Mouse (Mus musculus) cerebellum, adult 9-11 months (tissue): ENCODE data around the gene Nop53.

ENCODE experiments used
- DNase-seq: peaks from one replicate; pipeline ENCODE4 v3.0.0; 2022

Nop53 gene

GRCm38 (mm10) chr7:15955509-15955908 lies 9.6 kb upstream of the Nop53 start:
- no peak for DNase-seq

DNA sequence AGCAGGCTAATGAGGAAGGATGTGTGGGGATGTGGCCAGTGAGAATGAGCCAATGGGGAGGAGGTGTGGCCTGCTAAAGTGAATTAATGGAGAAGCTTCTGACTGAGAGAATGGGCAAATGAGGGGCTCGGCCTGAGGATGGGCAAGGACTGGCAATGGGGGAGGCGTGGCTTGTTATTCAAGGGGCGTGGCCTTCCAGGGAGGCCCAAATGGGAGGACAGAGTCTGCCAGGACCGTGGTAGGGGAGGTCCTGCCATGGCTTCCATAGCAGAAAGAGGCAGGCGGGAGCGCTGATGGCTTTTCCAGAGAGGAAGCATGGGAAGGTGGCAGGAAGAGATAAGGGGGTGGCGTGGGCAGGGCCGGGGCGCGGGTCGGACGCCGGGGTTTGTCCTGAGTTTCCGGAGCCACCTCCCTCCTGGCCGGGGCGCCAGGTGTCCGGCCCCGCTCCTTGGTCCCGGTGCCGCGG lies 9.1 kb upstream of the Nop53 start:
- DNase-seq, result no peak

- DNase-seq, result no peak
Measured at GRCm38 (mm10) chr7:15954436-15954835, 8.6 kb upstream of the Nop53 start.

DNA sequence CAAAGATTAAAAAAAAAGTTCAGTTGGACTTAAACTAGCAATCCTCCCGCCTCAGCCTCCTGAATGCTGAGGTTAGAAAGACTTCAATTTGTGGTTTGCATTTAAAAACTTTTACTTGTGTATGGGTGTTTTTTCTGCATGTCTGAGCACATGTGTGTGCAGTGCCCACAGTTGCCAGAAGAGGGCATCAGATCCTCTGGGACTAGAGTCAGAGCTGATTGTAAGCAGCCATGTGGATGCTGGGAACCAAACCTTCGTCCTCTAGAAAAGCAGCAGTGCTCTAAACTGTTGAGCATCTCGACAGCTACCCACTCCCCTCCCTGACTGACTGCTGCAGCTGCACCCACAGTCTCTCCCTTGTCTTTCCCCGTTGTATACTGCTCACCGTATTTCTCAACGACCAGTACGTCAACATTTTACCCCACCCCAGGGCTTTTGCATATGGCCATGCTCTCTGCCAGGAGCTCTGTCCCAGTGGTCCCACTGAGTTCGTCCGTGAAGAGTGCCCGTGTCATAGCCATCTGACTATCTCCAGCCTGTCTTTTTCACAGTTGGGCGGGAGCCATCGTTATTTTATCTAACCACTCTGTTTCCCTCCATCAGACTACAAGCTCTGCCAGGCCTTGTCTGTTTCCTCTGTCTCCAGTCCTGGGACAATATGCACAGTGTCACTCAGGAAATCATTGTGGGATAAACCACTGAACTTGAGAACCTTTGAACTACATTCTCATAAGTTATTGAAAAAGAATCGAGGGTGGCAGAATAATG lies 7.6 kb upstream of the Nop53 start:
- no peak for DNase-seq

GRCm38 (mm10) chr7:15952416-15952815 lies 6.5 kb upstream of the Nop53 start:
- DNase-seq, result no peak

DNA sequence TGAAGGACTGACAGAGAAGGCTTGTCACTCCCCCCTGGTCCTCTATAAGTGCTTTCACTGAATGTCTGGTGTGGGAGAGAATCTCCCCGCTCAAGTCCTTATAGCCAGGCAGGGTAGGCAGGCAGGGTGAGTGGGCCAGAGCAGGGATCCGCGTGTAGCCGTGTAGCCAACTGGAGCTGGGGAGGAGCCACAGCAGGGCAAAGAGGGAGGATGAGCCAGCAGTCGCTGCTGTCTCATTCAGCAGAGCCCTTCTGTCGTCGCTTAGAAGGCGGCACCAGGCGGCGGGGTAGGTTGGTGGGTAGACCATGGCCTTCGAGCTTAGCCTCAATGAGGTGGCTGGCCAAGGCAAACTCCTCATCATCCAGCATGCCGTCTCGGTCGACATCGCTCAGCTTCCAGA lies 4.1 kb upstream of the Nop53 start:
- no peak for DNase-seq

DNA sequence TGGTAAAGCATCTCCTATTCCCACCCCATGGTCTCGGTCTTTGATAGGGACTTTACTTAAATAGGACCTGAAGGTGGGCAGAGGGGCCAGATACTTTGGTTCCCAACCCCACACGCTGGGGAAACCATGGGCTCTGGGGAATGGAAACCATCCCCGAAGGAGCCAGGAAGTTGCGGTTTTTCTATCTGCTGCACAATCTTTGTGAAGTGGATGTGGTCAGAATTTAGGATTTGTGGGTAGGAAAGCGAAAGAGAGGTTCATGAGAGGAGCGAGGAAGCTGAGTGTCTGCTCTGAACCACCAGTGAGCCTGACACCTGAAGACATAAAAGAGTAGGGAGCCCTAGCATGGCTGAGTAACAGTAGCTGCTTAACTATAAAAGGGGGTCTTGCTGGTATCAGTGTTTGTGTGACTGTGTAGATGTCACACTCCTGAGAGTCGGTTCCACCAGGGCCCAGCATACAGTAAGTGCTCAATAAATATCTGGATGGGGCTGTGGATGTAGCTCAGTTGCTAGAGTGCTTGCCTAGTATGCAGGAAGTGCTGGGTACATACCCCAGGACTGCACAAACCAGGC lies 3.4 kb upstream of the Nop53 start:
- no peak for DNase-seq

DNA sequence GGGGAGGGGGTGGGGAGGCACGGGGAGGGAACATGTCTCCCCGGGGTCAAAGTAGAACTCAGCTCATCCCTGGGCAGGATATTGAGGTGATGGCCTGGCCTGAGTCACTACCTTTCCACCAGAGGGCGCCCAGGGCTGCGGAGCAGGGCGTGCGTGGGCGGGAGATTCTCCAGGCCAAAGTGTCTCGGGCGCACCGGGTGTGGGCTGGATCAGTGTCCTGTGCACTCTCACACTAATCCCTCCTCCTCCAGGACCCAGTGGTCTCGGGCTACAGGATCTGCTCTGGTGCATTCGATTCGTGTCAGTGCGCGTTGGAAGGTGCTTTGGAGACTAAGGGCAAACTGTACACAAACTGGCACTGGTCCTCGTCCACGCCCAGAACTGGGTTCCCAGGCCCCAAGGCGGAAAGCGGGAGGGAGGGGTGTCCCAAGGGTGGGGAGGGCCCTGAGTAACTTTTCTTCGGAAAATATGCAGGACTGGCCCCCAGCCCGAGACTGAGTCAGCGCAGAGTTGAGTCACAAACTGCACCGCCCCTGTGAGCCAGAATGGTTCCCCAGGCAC lies 2.6 kb upstream of the Nop53 start:
- peak; percentile 85 for DNase-seq

GRCm38 (mm10) chr7:15947653-15948260 lies 1.9 kb upstream of the Nop53 start:
- no peak for DNase-seq

DNA sequence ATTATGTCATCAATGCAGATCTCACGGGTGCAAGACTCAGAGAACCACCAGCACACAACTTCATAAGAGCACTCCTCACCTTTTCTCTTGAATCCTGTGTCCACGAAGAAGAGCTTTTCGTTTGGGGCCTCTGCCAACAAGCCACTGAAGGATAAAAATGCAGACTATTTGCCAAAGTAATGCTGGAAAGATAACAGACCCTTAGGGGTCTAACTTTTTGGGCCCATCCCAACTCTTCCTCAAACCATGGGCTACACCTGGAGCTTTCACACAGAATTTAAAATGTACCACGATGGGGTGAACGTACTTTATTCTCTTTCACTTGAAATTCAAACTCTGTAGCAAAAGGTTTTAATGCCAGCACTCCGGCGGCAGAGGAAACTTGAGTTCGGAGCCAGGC lies 663 bp downstream of the Nop53 start:
- DNase-seq, result peak; percentile 62

GRCm38 (mm10) chr7:15944311-15944710 lies 1.6 kb downstream of the Nop53 start:
- no peak for DNase-seq

GRCm38 (mm10) chr7:15938621-15939020 lies 7.3 kb downstream of the Nop53 start:
- DNase-seq, result no peak

DNA sequence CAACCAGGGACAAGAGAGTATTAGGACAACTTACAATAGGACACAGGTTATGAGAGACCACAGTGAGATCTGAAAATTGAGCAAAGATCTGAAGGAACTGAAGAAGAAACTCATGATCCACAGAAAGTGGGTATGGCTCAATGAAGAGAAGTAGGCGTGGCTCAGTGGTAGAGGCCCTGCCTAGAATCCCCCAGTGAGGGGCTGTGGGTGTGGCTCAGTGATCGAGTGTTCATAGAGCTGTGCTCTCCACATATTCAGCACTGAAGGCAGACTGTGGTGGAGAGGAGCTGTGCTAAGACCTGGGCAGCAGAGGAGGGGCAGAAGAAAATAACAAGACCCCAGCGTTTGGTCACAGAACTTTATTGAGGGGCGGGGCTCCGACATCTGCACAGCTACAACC lies 8.4 kb downstream of the Nop53 start:
- DNase-seq, result no peak

DNA sequence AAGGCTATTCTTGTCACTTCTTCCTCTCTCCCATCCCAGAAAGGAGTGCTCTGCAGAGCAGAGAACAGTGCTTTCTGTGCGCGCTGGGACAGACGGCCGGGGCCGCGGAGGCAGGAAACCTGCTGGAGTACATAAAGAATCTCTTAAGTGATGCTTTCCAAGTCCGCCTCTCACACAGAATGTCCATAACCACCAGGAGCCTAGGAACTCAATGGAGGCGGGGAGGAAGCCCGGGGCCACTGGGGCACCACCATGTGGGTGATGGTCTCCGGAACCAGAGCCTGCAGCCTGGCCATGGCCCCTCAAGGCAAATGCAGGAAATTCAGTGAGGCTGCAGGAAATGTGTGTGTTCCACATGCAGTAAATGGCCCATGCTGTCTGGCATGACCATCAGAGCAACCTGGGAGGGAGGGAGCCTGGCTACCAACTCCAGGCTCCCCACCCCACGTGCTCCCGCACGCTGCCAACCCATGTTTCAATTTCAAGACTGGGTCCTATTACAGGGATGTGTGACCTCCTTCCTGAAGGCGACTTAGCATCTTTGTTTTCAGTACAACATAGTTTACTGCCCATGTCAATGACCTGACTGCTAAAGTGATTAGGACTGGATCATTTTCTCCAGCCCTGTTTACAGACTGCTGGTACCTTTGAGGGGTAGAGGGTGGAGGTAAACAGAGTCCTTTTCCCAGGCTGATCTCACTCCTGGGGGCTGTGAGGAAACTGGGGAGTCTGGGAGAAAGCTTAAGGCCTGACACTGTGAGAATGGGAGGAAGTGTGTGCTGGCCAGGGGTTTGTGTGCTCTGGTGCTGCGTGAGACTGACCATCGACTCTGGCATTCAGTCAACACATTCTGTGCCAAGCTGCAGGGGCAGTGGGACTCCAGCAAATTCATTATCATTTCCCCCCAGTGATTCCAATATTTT lies 12.2 kb downstream of the Nop53 start:
- DNase-seq, result no peak

DNA sequence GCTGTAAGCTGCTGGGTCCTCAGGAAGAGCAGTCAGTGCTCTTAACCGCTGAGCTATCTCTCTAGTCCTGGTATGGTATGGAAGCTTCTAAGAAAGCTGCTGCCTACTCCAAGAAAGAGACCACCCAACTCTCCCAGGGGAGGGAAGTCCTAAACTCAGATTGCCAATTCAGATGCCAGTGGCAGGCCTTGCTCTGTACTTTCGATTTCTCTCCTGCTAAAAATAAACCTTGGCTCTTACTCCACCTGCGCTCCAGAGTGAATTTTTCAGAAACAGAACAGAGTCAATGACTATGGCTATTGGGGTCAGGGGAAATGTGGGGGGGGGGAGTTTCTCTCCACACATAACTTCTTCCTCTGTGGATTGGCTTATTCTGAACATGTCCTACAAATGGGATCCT lies 14.2 kb downstream of the Nop53 start:
- no peak for DNase-seq

DNA sequence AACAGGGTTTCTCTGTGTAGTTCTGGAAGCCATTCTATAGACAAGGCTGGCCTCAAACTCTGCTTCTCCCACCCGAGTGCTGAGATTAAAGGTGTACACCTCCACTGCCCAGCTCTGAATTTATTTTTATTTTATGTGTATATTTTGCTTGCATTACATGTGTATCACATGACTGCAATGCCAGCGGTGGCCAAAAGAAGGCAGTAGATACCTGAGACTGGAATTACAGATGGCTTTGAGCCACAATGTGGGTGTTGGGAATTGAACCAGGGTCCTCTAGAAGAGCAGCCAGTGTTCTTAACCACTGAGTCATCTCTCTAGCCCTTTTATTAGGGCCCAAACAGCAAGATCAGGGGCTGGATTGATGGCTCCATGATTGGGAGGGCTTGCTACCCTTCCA lies 15.3 kb downstream of the Nop53 start:
- DNase-seq, result no peak

- no peak for DNase-seq
Measured at GRCm38 (mm10) chr7:15929910-15930309, 16.0 kb downstream of the Nop53 start.

DNA sequence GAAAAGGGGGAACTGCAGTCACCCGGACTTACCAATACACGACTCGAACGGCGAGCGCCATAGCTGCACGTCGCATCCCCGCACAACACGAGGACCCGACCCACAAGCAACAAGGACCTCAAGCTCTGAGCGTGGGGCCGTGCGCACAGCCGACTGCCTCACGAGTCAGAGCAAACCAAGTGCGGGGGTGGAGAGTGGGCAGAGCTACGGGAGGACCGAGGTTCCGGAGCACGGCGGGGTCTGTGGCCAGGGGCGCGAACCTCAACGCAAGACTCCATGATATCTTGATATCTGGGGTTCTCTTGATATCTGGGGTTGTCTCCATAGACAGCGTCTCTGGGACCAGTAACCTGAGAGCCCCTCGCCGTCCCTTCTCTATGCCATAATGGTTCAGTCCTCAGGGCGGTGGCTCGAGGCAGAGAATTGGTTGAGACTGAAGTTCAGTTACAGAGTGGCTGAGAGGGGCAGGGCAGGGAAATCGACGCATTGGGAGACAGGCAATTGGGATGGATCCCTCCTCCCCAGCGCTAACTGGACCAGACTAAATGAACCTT lies 23.6 kb downstream of the Nop53 start, which contains the start of gene Selenow:
Gene Selenow, minus strand, starts transcription at position 183 of the 554 bp plus-strand sequence.
- DNase-seq, result peak; percentile 93

- DNase-seq, result no peak
Measured at GRCm38 (mm10) chr7:15921796-15922195, 24.1 kb downstream of the Nop53 start.

DNA sequence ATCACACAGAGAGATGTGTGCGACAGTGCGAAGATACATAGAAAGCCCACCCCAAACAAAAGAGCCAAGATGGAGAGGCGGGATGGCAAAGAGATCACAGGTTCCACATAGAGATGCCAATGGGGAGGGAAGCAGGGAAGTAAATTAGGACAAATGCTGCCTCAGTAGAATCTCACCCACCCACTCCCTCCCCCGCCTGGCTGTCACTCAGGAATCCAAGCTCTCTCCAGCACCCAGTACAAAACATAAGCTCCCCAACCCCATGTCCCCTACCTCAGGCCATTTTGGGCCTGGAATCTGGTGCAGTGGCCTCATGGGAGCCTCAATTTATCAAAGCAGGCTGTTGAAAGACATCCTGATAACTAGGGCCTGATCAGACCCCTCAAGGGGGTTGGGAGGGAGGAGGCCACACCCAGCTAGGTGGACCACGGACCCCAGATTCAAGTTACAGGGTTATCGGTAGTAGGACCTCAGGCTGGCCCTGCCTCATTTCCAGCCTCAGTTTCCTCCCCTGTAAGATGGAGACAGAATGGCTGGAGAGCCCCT lies 25.2 kb downstream of the Nop53 start:
- DNase-seq, result no peak

DNA sequence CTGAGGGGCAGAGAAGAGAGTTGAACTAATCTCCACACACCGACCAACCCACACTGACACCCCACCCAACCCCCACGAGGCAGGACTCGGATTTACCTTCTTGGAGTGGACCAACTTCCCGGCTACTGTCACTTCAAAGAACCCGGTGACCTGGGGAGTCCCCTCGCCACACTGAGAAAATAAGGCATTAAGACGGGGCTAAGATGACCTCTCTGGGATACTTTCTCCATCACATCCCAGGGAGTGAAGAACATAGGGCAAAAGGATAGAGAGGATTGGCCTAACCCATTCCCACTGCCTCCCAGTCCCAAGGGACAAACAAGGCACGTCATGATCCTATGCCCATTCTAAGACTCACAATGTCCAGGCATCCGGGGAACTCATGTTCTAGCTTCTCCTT lies 25.9 kb downstream of the Nop53 start:
- DNase-seq, result no peak

GRCm38 (mm10) chr7:15918371-15918770 lies 27.5 kb downstream of the Nop53 start:
- DNase-seq, result no peak
